Mouse (Mus musculus): ENCODE measurements around the gene Prb1.
"Not testable (repeated sequence)": the region's sequence is repeated elsewhere in the genome, so short reads cannot be mapped to it uniquely, and the experiment has no call there.

Prb1 gene

DNA sequence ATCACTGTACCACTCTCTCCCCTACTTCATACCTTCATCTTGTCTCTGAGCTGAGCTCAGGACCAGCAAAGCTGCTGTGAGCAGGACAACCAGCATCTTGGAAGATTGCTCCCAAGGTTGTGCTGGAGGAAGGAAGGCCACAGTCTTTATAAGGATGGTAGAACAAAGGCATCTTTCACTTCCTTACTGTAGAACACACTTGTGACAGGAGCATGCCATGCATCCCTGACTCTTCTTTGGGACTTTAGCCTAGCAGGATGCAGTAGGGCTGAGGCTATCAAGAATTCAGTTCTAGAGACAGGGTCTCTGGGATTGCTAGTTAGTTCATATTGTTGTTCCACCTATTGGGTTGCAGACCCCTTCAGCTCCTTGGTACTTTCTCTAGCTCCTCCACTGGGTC is at the start of gene Prb1:
Prb1 (minus strand) TSS at position 101 of the 400 bp plus-strand sequence.
- DNase-seq (ENCODE audit: low spot score), result not testable (repeated sequence)
